Mouse (Mus musculus) lung, adult 10 weeks (tissue): ENCODE measurements around the gene March6. TPM values are rescaled to one million over a fixed set of nuclear protein-coding genes. Genes with fewer than 3 reads are reported as not detected.

ENCODE experiments used
- polyA plus RNA-seq: library from polyadenylated mRNA; stranded (reverse); fragments of 350-450 nt; fragmentation: Illumina TruSeq; extraction: RNeasy Lipid Tissue Mini Kit (QIAGEN cat#74804); gene quantifications from one replicate; pipeline ENCODE4 v1.2.3, GENCODE M21; 2014; ENCODE audit warnings: low read depth, low replicate concordance; ENCODE audit not compliant: insufficient read depth

Gene March6
- polyA plus RNA-seq, result 19.0 TPM

GRCm38 (mm10) chr15:31530659-31531445, at the start of gene March6:
Gene March6 (minus strand): TSS chr15:31531053.

GRCm38 (mm10) chr15:31565184-31565583, 34.3 kb upstream of the March6 start, which contains the start of gene Cmbl:
Gene Cmbl (plus strand): TSS chr15:31565389.

GRCm38 (mm10) chr15:31453098-31453916, 77.5 kb downstream of the March6 start, which contains the start of gene Ropn1l:
Gene Ropn1l (minus strand): TSS chr15:31453737.

Other genes with a start within 250 kb of the March6 start
- 15.3 TPM for gene Ankrd33b, start 163.3 kb downstream of the March6 start, polyA plus RNA-seq
- gene Ropn1l, start 77.3 kb downstream of the March6 start, polyA plus RNA-seq, result 4.5 TPM
- gene Cmbl, start 34.3 kb upstream of the March6 start, polyA plus RNA-seq, result 37.9 TPM
- 154 TPM for gene Cct5, start 70.8 kb upstream of the March6 start, polyA plus RNA-seq
- gene Fam173b, start 70.8 kb upstream of the March6 start, polyA plus RNA-seq, result 12.1 TPM